Mouse (Mus musculus) monocyte, adult 59 days (primary cell): ENCODE data around the gene Eif3g. TPM values are rescaled to one million over a fixed set of nuclear protein-coding genes. Genes with fewer than 3 reads are reported as not detected.

Experiments used
- total RNA-seq, 2 experiments: library from RNA; stranded (reverse); gene quantifications; one replicate each; pipeline ENCODE4 v1.2.4; 2023

Eif3g gene
- total RNA-seq, result 100 to 1,000 TPM; 118 to 121 TPM

GRCm38 (mm10) chr9:20898511-20899073 is at the start of gene Eif3g:
Gene Eif3g (minus strand): TSS chr9:20898623.

GRCm38 (mm10) chr9:20887704-20888385 is 10.6 kb downstream of the Eif3g start, which contains the start of gene Ppan:
Gene Ppan (plus strand): TSS chr9:20888175.

GRCm38 (mm10) chr9:20879097-20879792 is 19.2 kb downstream of the Eif3g start, which contains the start of gene Angptl6:
Gene Angptl6 (minus strand): TSS chr9:20879727.

GRCm38 (mm10) chr9:20868448-20869001 is 29.9 kb downstream of the Eif3g start, which contains the start of gene A230050P20Rik:
Gene A230050P20Rik (plus strand): TSS chr9:20868642.

Other genes with a start within 250 kb of the Eif3g start
- 10 to 100 TPM in 1 of 2 experiments, 1 to 10 TPM in 1; 9.9 to 10.1 TPM for gene Pin1, start 246.5 kb downstream of the Eif3g start, total RNA-seq
- gene Olfm2, start 152.3 kb downstream of the Eif3g start, total RNA-seq, result not detected
- gene Col5a3, start 83.6 kb downstream of the Eif3g start, total RNA-seq, result under 1 TPM in 1 of 2 experiments, not detected in 1; 0.13 TPM
- not detected for gene Rdh8, start 80.1 kb downstream of the Eif3g start, total RNA-seq
- gene A230050P20Rik, start 30.0 kb downstream of the Eif3g start, total RNA-seq, result 10 to 100 TPM; 17.2 to 19.6 TPM
- 1 to 10 TPM in 1 of 2 experiments, under 1 TPM in 1; 0.88 to 1.1 TPM for gene Angptl6, start 18.9 kb downstream of the Eif3g start, total RNA-seq
- gene Ppan, start 10.4 kb downstream of the Eif3g start, total RNA-seq, result 10 to 100 TPM; 40.2 to 45.5 TPM
- gene Dnmt1, start 61.3 kb upstream of the Eif3g start, total RNA-seq, result 10 to 100 TPM; 33.0 to 34.9 TPM
- gene S1pr2, start 78.2 kb upstream of the Eif3g start, total RNA-seq, result 10 to 100 TPM; 13.7 to 15.0 TPM
- 10 to 100 TPM; 55.9 to 65.5 TPM for gene Mrpl4, start 104.1 kb upstream of the Eif3g start, total RNA-seq
- gene Icam1, start 117.4 kb upstream of the Eif3g start, total RNA-seq, result 100 to 1,000 TPM; 170 to 179 TPM
- gene Icam4, start 130.8 kb upstream of the Eif3g start, total RNA-seq, result 1 to 10 TPM; 1.8 to 3.4 TPM
- gene Icam5, start 133.4 kb upstream of the Eif3g start, total RNA-seq, result under 1 TPM; 0.33 to 0.47 TPM
- gene Zglp1, start 168.5 kb upstream of the Eif3g start, total RNA-seq, result 1 to 10 TPM in 1 of 2 experiments, not detected in 1; 1.0 TPM
- gene Gm49373, start 174.5 kb upstream of the Eif3g start, total RNA-seq, result under 1 TPM in 1 of 2 experiments, not detected in 1; 0.52 TPM
- 10 to 100 TPM; 20.9 to 22.5 TPM for gene Fdx1l, start 175.0 kb upstream of the Eif3g start, total RNA-seq
- gene Gm38431, start 193.4 kb upstream of the Eif3g start, total RNA-seq, result 1 to 10 TPM; 2.8 to 5.1 TPM
- gene Raver1, start 193.4 kb upstream of the Eif3g start, total RNA-seq, result 10 to 100 TPM; 63.3 to 65.2 TPM
- 10 to 100 TPM; 89.4 to 95.2 TPM for gene Tyk2, start 232.6 kb upstream of the Eif3g start, total RNA-seq